Mouse (Mus musculus) lung, adult 2 months (tissue): Measurements from ENCODE around the gene Ate1.

Experiments
- CTCF ChIP-seq: fragments of 200-500 bp; IDR thresholded peaks from 2 replicates; pipeline ENCODE4 v1.5.1; 2011; ENCODE audit warnings: mild to moderate bottlenecking, low read length, control low read depth; ENCODE audit not compliant: insufficient read depth
- POLR2A ChIP-seq: fragments of 200-500 bp; IDR thresholded peaks from 2 replicates; pipeline ENCODE4 v1.6.1; 2011; ENCODE audit warnings: low read depth, mild to moderate bottlenecking, control low read depth, low read length, borderline replicate concordance; ENCODE audit errors: extremely low read depth

DNA sequence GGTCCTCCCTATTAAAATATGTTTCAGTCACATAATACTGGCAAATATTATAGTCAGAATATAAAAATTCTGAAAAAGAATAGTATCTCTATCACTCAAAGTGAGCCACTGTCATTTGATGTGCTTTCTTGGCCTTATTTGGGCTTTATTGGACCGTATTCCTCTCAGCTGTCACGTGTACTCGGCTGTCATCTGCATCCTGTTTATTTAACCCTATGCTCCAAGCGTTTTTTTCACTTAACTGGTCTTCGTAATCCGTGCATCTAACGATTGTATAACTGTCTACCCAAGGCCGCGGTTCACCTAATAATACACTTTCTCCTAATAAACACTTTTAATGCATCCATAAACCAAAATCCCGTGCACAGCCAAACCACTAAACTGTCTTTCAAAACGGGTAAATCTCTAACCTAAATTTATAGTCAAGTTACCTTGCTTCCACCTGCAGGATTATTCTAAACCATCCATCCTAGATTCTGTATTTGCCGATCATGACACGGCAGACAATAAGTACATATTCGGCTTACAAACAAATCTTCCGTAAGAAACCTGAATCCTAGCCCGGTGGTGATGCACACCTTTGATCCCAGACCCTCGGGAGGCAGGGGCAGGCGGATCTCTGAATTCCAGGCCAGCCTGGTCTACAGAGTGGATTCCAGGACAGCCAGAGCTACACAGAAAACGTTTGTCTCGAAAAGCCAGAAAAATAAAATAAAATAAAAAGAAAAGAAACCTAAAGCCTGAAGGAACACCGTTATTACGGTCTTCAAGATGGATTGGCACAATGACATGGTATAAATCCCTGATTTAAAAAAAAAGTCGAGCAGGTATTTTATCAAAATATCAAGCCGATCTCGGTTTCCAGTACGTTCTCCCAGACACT, 1.7 kb downstream of the Ate1 start:
- TF ChIP-seq POLR2A, result no peak
- no peak for TF ChIP-seq CTCF
